In genomic region chr4:4783686-4783957, GRCm38 (mm10) we compare ENCODE assay signal across 23 mouse cellular contexts. TPM values are rescaled to one million over a fixed set of nuclear protein-coding genes. Genes with fewer than 3 reads are reported as not detected.
A peak's percentile ranks its signal among the peaks of the same experiment; 100 is the strongest.
DNase-seq lines count a peak whose midpoint lies in the region; ATAC-seq and TF ChIP-seq lines count a peak whose summit lies in the region.
"Had no signal": no experiment of that assay in that cellular context is flagged by ENCODE, and none has a peak within 500 bp of the region (broad histone marks: within the 10 kb centered on the region; RNA-seq: fewer than 3 reads in every experiment).

No protein-coding gene starts in this region.

- no peak overlapping the region for H3K4me3 ChIP-seq in embryonic fibroblast, embryonic 13.5 days (ENCODE audit: insufficient read depth, low read length)
- H3K4me3 ChIP-seq in liver, embryonic 12.5 days = peak overlapping the region; percentile 12; the same call in 1 of the 2 replicates
- H3K4me3 ChIP-seq in liver, embryonic 15.5 days (replicated peaks) = 0 out of 2 replicates have a peak overlapping the region, but pooled peaks have one; percentile 11
- H3K4me3 ChIP-seq in hindbrain, postnatal 0 days (ENCODE audit: low read length) = no peak overlapping the region
- H3K4me3 ChIP-seq in stomach, postnatal 0 days (ENCODE audit: low read depth, low read length) = no peak overlapping the region
- H3K4me3 ChIP-seq: embryonic facial prominence, embryonic 12.5 days; embryonic facial prominence, embryonic 15.5 days; gastrocnemius, adult 2 months; hindbrain, embryonic 12.5 days; hindbrain, embryonic 15.5 days had no signal

- H3K9ac ChIP-seq in liver, embryonic 12.5 days = peak overlapping the region; percentile 52
- no peak overlapping the region for H3K9ac ChIP-seq in liver, embryonic 15.5 days
- H3K9ac ChIP-seq in hindbrain, postnatal 0 days (replicated peaks; ENCODE audit: low read length) = no peak overlapping the region
- H3K9ac ChIP-seq in stomach, postnatal 0 days (ENCODE audit: low read length) = no peak overlapping the region
- H3K9ac ChIP-seq: embryonic facial prominence, embryonic 12.5 days; embryonic facial prominence, embryonic 15.5 days; forebrain, postnatal 0 days; hindbrain, embryonic 12.5 days; hindbrain, embryonic 15.5 days had no signal

- H3K4me1 ChIP-seq in embryonic fibroblast, embryonic 13.5 days (ENCODE audit: control insufficient read depth, insufficient read depth, low read length) = no peaks in the 10 kb centered on the region
- peaks cover 44% of the 10 kb centered on the region for H3K4me1 ChIP-seq in liver, embryonic 12.5 days
- peaks cover 29% of the 10 kb centered on the region for H3K4me1 ChIP-seq in liver, embryonic 15.5 days (replicated peaks)
- H3K4me1 ChIP-seq in hindbrain, postnatal 0 days (ENCODE audit: insufficient read depth, low read length) = no peaks in the 10 kb centered on the region
- no peaks in the 10 kb centered on the region for H3K4me1 ChIP-seq in stomach, postnatal 0 days (replicated peaks; ENCODE audit: control insufficient read depth, insufficient read depth)
- H3K4me1 ChIP-seq: embryonic facial prominence, embryonic 12.5 days; embryonic facial prominence, embryonic 15.5 days; hindbrain, embryonic 12.5 days; hindbrain, embryonic 15.5 days had no signal

- peak overlapping the region; percentile 61 for H3K4me2 ChIP-seq in liver, embryonic 12.5 days
- peak overlapping the region; percentile 59 for H3K4me2 ChIP-seq in liver, embryonic 15.5 days
- H3K4me2 ChIP-seq in hindbrain, postnatal 0 days (ENCODE audit: low read depth, low read length) = no peak overlapping the region
- H3K4me2 ChIP-seq in stomach, postnatal 0 days (replicated peaks; ENCODE audit: low read depth) = no peak overlapping the region
- H3K4me2 ChIP-seq: embryonic facial prominence, embryonic 12.5 days; embryonic facial prominence, embryonic 15.5 days; heart, embryonic 11.5 days; hindbrain, embryonic 12.5 days; hindbrain, embryonic 15.5 days had no signal

- no peak for TF ChIP-seq POLR2A in embryonic fibroblast, embryonic 13.5 days (IDR thresholded peaks at IDR 0.05; ENCODE audit: low read depth, low read length)

- TF ChIP-seq EP300 in stomach, postnatal 0 days (optimal IDR thresholded peaks at IDR 0.05) = no peak

- no peak for TF ChIP-seq CTCF in embryonic fibroblast, embryonic 13.5 days (IDR thresholded peaks at IDR 0.05; ENCODE audit: borderline replicate concordance, insufficient read depth, low read length)
- TF ChIP-seq CTCF in hindbrain, postnatal 0 days (IDR thresholded peaks at IDR 0.05; ENCODE audit: low read depth) = no peak
- no peak for TF ChIP-seq CTCF in stomach, postnatal 0 days (IDR thresholded peaks at IDR 0.05; ENCODE audit: low read depth)

- H3K27ac ChIP-seq in embryonic fibroblast, embryonic 13.5 days (ENCODE audit: insufficient read depth, low read length) = peak overlapping the region; percentile 18; the same call in 1 of the 2 replicates
- peak overlapping the region; percentile 81 for H3K27ac ChIP-seq in liver, embryonic 12.5 days
- H3K27ac ChIP-seq in liver, embryonic 15.5 days (replicated peaks) = peak overlapping the region; percentile 81
- no peak overlapping the region for H3K27ac ChIP-seq in hindbrain, postnatal 0 days
- no peak overlapping the region for H3K27ac ChIP-seq in stomach, postnatal 0 days (replicated peaks)
- H3K27ac ChIP-seq: embryonic facial prominence, embryonic 12.5 days; embryonic facial prominence, embryonic 15.5 days; gastrocnemius, adult 2 months; hindbrain, embryonic 12.5 days; hindbrain, embryonic 15.5 days had no signal

- DNase-seq in hindbrain, postnatal 0 days (ENCODE audit: low spot score) = no peak
- DNase-seq in thymus, adult 18-20 months = no peak
- no peak for DNase-seq in stomach, postnatal 0 days (ENCODE audit: low spot score)
- DNase-seq: adrenal gland, adult 2 months; adrenal gland, postnatal 14 days; cerebellum, adult 11 months; cerebellum, adult 2 months; cerebellum, adult 9-11 months; cerebellum, postnatal 25 days; forebrain, postnatal 0 days; gastrocnemius, adult 2 months; gastrocnemius, postnatal 14 days; heart, adult 11 months had no signal

- peaks cover 5% of the 10 kb centered on the region; the same call in 1 of the 2 replicates for H3K9me3 ChIP-seq in liver, embryonic 12.5 days (replicated peaks)
- H3K9me3 ChIP-seq in liver, embryonic 15.5 days (replicated peaks) = 0 out of 2 replicates have a peak, but pooled peaks cover 5% of the 10 kb centered on the region
- no peaks in the 10 kb centered on the region; the same call in 1 of the 2 replicates for H3K9me3 ChIP-seq in hindbrain, postnatal 0 days (ENCODE audit: low read length)
- H3K9me3 ChIP-seq in stomach, postnatal 0 days (ENCODE audit: control insufficient read depth, low read length) = peaks cover 3% of the 10 kb centered on the region; the same call in 1 of the 2 replicates
- H3K9me3 ChIP-seq: embryonic facial prominence, embryonic 15.5 days had no signal

- ATAC-seq in liver, embryonic 12.5 days = peak; percentile 65
- peak; percentile 54 for ATAC-seq in liver, embryonic 15.5 days (ENCODE audit: insufficient read depth)
- no peak for ATAC-seq in hindbrain, postnatal 0 days
- no peak for ATAC-seq in stomach, postnatal 0 days (ENCODE audit: low FRiP score, low TSS enrichment)
- ATAC-seq: CD4-positive, CD25-positive, alpha-beta regulatory T cell, adult 4 months; forebrain, embryonic 14.5 days; forebrain, postnatal 0 days had no signal

- no peaks in the 10 kb centered on the region for H3K27me3 ChIP-seq in liver, embryonic 12.5 days (replicated peaks)
- H3K27me3 ChIP-seq in liver, embryonic 15.5 days = no peaks in the 10 kb centered on the region
- no peaks in the 10 kb centered on the region for H3K27me3 ChIP-seq in hindbrain, postnatal 0 days (ENCODE audit: insufficient read depth, low read length)
- no peaks in the 10 kb centered on the region for H3K27me3 ChIP-seq in stomach, postnatal 0 days (ENCODE audit: control insufficient read depth, insufficient read depth, low read length)
- H3K27me3 ChIP-seq: embryonic facial prominence, embryonic 12.5 days; embryonic facial prominence, embryonic 15.5 days; hindbrain, embryonic 12.5 days; hindbrain, embryonic 15.5 days had no signal

- peaks cover 37% of the 10 kb centered on the region for H3K36me3 ChIP-seq in liver, embryonic 12.5 days
- peaks cover 13% of the 10 kb centered on the region; the same call in 1 of the 2 replicates for H3K36me3 ChIP-seq in liver, embryonic 15.5 days (replicated peaks)
- H3K36me3 ChIP-seq in hindbrain, postnatal 0 days (ENCODE audit: insufficient read depth, low read length) = no peaks in the 10 kb centered on the region
- no peaks in the 10 kb centered on the region for H3K36me3 ChIP-seq in stomach, postnatal 0 days (ENCODE audit: control insufficient read depth, insufficient read depth, low read length)

RNA-seq across cellular contexts. Expression of gene Impad1, which starts 9.5 kb away (rescaled TPM):
- polyA plus RNA-seq in embryonic fibroblast, embryonic 13.5 days (2011; ENCODE audit: insufficient read length, low read depth, missing spikeins) = 75.8 and 88.0 TPM in 2 replicates
- polyA plus RNA-seq in liver, embryonic 12.5 days (2016; fragmentation: Nextera tagmentation; extraction: Ambion mirVana) = 13.4 and 13.9 TPM in 2 replicates
- 6.4 and 6.7 TPM in 2 replicates for polyA plus RNA-seq in liver, embryonic 15.5 days (2015; fragmentation: Nextera tagmentation; extraction: Ambion mirVana)
- total RNA-seq in hindbrain, postnatal 0 days (2014; rRNA removed) = 99.6 and 104 TPM in 2 replicates
- polyA plus RNA-seq in hindbrain, postnatal 0 days (2015; fragmentation: Nextera tagmentation; extraction: Ambion mirVana) = 42.5 and 43.3 TPM in 2 replicates
- polyA plus RNA-seq in stomach, postnatal 0 days (2015; fragmentation: Nextera tagmentation; extraction: Ambion mirVana) = 23.5 and 23.6 TPM in 2 replicates

Comparison
In these comparisons a context has a peak if more than half of its experiments do, and no peak if none do; other contexts are left out.
1. H3K27ac ChIP-seq: peak in embryonic fibroblast, embryonic 13.5 days (single experiment), liver, embryonic 12.5 days (single experiment) and liver, embryonic 15.5 days (single experiment); none in hindbrain, postnatal 0 days (single experiment) and stomach, postnatal 0 days (single experiment).
2. H3K4me3 ChIP-seq: peak in liver, embryonic 12.5 days (single experiment) and liver, embryonic 15.5 days (single experiment); none in embryonic fibroblast, embryonic 13.5 days (single experiment), hindbrain, postnatal 0 days (single experiment) and stomach, postnatal 0 days (single experiment).
3. ATAC-seq: peak in liver, embryonic 12.5 days (single experiment) and liver, embryonic 15.5 days (single experiment); none in hindbrain, postnatal 0 days (single experiment) and stomach, postnatal 0 days (single experiment).
4. H3K4me2 ChIP-seq: peak in liver, embryonic 12.5 days (single experiment) and liver, embryonic 15.5 days (single experiment); none in hindbrain, postnatal 0 days (single experiment) and stomach, postnatal 0 days (single experiment).